Mouse (Mus musculus) ES-E14 (cell line): ENCODE measurements around the gene Antxrl.

Source experiments
- HCFC1 ChIP-seq: IDR thresholded peaks from 2 replicates; pipeline ENCODE4 v1.6.1; 2012; ENCODE audit warnings: low read length, inconsistent platforms, borderline replicate concordance; ENCODE audit not compliant: insufficient read depth
- ZC3H11A ChIP-seq: IDR thresholded peaks from 2 replicates; pipeline ENCODE4 v1.6.1; 2012; ENCODE audit warnings: low read depth, mild to moderate bottlenecking, inconsistent platforms, low read length, borderline replicate concordance

GRCm38 (mm10) chr14:34092856-34093255 lies 40.3 kb downstream of the Antxrl start:
- no peak for TF ChIP-seq HCFC1
- no peak for TF ChIP-seq ZC3H11A
